Mouse (Mus musculus): ENCODE data around the gene Coa7.

GRCm38 (mm10) chr4:108349836-108350547 is 22.1 kb downstream of the Coa7 start:
- no peak for TF ChIP-seq CTCF (IDR thresholded peaks at IDR 0.05; ENCODE audit: extremely low read depth, insufficient read depth, low read length)
- no peak for TF ChIP-seq POLR2A (IDR thresholded peaks at IDR 0.05; ENCODE audit: extremely low read depth, insufficient read depth, low read length)

Measured in cortical plate, adult 2 months (tissue).